Mouse (Mus musculus): ENCODE measurements around the gene Mcm3.

- TF ChIP-seq EP300 (optimal IDR thresholded peaks at IDR 0.05) (no peak), CTCF (IDR thresholded peaks at IDR 0.05; ENCODE audit: low read depth) (no peak)
These were observed 33.1 kb downstream of the Mcm3 start for GRCm38 (mm10) chr1:20787046-20787445.

Data from stomach, postnatal 0 days (tissue).